Mouse (Mus musculus) lung, adult 2 months (tissue): ENCODE data around the gene Samsn1.

ENCODE experiments used
- CTCF ChIP-seq: fragments of 200-500 bp; IDR thresholded peaks from 2 replicates; pipeline ENCODE4 v1.5.1; 2011; ENCODE audit warnings: mild to moderate bottlenecking, low read length, control low read depth; ENCODE audit not compliant: insufficient read depth
- POLR2A ChIP-seq: fragments of 200-500 bp; IDR thresholded peaks from 2 replicates; pipeline ENCODE4 v1.6.1; 2011; ENCODE audit warnings: low read depth, mild to moderate bottlenecking, control low read depth, low read length, borderline replicate concordance; ENCODE audit errors: extremely low read depth

- TF ChIP-seq POLR2A (no peak), CTCF (no peak)
These were observed 18.4 kb upstream of the Samsn1 start for GRCm38 (mm10) chr16:76040319-76040945.
